Mouse (Mus musculus): ENCODE results near the gene Plppr1.
"Not testable (repeated sequence)": the region's sequence is repeated elsewhere in the genome, so short reads cannot be mapped to it uniquely, and the experiment has no call there.

Gene Plppr1

DNA sequence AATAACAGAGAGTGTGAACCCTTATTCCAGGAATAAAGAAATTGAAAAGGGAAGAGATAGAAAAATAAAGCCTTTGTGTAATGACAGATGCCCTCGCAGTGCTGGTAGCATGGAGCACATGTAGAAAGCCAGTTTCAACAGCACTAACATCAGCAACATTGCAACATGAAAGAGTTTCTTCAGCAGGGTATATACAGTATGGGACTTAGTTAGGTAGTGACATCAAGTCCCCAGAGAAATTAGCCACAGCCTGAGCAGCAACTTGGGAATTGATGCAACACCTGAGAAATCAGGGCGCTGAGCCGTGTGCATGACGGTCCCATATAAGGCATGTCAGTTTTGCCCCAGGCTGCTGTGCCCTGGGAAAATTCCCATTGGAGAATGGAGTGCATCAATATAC, 179.0 kb downstream of the Plppr1 start:
- no peak for DNase-seq

DNA sequence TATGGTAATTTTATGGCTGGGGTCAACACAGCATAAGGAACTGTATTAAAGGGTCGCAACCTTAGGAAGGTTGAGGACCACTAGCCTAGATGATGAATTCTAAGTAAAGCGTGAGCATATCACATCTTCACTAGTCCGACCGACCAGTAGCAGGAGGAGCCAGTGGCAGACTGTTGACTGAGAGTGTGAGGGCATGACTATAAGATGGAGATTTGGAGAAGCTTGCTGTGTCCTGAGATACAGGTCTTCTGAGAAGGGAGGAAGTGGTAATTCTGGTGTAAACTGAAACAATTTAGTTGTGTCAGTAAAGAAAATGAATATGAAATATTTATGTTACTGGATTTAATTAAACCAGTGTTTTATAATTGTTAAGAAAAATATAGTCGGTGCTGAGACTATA, 180.4 kb downstream of the Plppr1 start:
- no peak for DNase-seq

DNA sequence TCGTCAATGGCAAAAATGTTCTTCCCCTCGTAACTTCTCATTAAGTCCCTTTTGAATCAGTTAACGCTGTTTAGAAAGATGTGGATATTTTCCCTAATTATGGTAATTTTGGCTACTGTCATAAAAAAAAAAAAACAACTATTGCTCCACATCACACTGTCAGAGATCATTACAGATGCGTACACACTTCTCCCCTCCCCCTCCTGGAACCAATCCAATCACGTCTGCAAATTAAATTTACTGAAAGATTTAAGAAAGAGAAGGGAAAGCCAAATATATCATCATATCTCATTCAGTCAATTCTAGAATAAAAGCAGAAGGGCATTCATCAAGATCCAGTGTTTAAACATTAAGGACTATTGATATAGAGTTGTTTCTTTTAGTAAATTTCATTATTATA, 185.7 kb downstream of the Plppr1 start:
- DNase-seq, result no peak

DNA sequence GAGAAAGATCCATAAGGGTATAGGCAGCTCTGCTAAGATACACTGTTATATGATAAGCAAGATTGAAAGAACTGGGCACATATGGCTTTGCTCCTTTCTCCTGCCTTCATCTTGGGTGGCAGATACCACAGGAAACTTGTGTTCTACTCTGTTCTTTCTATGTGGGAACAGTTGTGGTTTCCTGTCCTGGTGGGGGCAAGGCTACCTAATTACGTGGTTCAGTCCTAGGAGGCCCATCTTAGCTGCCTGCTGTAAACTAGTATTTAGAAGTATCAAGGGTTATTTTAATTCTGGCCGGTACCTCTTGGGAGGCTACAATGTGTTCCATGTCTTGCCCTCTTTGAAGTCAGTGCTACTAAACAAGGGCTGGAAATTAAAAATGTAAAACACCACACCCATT, 186.2 kb downstream of the Plppr1 start:
- DNase-seq, result no peak

DNA sequence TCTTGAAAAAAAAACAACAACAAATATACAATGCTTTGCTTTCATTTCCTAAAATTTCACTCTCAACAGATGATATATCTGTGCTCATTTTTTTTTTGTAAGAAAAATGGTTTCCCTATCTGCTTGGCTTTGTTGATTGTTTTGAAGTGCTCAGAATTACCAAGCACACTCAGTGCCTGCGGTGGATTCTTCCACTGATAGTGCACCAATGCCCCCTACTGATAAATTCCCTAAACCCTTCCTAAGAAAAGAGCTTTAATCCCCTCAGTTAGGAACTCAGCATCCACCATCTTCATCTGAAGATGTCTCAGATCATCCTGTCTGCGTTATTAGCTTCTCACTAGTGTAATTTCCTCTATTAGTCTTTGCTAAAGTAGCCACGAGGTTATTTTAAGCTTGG, 192.2 kb downstream of the Plppr1 start:
- no peak for DNase-seq

DNA sequence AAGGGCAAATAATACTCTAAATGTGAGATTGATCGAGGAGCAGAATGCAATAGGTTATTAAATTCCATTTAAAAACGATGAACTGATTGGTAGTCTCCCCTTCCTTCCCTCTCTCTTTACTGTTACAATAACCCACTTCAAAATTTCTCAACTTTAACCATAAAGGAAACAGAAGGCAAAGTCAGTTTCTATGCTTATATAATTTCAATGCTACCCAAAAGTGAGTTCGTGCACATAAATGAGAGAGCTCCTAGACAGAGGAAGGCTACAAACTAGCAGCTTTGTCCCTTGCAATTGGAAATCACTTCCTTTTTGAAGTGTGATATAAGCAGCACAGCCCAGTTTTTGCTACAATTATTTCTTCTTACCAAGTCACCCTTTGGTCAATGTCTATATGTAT, 193.1 kb downstream of the Plppr1 start:
- no peak for DNase-seq

DNA sequence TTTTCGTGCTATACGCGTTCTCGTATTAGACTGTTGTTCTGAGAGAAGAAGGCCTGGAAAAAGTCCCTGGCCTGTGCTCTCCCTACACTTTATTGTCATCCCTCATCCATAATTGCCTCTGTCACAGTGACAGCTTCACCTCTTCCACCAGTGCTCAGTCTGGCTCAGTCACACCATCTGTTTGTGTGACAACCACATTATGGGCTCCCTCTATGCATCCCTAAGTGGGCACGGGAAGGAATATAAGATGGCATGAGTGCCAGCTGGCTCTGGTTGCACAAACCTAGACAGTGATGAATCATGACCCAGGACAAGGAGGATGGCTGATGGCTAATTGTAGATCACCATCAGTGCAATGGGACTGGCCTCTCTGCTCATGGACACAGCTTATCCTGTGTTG, 219.4 kb downstream of the Plppr1 start:
- no peak for DNase-seq

DNA sequence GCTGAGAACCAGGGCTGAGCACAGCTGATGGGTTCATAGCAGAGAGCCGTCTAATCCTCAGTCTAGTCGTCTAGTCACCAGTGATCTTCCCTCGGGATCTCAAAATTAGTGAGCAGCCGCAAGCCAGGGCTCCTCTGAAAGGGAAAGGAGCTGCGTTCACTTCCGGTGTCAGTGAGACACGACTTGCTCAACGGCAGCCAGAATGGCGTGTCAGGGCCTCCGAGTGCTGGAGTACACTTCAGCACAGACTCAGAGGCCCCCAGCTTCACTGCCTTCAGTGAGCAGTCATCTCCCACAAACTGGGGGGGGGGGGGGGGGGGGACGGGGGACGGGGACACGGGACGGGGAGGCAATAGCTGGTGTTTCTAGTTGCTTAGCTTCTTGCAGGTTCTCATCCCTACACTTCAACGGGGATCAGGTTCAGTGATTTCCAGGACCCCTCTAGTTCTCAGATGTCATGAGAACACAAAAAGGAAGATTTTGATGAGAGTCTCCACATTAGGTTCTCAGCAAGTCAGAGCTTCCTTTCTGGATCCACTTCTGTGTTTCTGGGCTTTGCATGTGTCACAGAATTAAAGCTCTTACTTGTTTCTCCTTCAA, 225.7 kb downstream of the Plppr1 start:
- no peak for DNase-seq

DNA sequence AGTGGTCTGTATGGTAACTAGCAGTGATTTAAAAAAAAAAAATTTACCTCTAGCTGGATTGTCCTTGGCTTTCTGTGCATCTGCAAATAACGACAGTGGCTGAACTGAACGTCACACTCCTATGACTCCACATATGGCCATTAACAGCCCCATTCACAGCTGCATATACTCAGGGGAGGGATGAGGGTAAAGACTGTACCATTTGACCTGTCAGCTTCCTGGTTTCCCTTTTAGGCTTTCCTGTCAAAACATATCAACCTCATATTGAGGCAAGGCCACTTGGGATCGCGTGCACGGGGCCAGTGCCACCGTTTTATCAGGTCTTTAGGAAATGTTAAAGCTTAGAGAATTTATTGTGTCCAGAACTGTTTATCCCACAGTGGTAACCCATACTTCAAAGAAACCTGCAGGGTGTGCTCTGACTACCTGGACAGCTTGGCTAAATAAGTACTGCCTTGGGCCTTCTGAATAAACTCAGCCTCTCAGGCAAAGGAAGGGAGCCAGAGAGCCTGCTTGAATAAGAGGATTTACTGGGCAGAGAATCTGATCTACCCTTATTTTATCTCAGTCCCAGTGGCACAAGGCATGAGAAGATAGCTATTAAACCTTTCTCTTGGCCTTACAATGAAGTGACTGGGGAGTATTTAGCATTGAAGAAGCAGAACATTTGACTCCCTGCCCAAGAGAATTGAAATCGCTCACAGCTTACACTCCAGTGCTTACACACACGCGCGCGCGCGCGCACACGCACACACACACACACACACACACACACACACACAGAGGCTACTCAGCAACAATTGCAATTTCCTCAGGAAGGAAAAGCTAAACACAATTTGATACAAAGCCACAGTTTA, 226.5 kb downstream of the Plppr1 start:
- no peak for DNase-seq

DNA sequence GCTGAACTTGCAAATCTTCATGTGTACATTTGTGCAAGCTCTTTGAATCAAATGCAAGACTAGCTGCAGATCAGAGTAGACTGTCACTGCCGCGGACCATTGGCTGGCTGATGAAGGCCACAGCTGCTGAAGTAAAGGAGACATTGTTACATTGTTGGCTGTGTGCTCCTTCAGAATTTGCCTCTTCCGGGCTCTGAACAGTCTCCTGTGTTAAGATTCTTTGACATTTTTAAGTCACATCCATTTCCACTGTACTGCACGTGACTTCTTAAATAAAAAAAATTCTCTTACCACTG, 227.1 kb downstream of the Plppr1 start:
- no peak for DNase-seq

DNA sequence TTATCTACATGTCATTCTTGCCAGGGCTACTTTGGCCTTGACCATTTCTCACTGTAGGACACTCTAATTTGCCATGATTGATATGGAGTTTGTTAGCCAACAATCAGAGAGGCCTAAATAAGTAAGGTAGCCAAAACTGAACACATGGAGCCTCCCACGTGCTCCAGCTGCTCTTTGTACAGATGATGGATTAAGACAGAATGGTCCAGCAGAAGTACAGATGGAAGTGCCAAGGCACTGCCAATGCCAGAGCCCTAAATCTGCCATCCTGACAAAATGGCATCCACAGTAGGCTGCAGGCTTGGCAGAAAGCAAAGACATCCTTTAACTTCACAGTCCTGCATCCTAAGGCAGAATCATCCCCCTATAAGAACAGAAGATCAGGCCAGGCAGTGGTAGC, 237.4 kb downstream of the Plppr1 start:
- no peak for DNase-seq

DNA sequence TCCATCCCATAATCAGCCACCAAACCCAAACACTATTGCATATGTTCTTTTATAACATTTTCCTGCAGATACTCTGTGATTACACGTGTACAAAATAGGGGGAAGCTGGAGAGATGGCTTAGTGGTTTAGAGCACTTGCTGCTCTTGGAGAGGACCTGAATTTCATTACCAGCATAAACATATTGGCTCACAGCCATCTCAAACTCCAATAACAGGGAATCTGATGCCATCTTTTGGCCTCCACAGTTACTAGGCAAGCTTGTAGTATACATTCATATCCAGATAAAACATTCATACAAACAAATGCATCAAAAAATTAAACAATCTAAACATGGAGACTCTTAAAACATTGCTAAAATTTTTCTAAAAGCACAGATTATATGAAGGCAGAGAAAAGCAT, 240.5 kb downstream of the Plppr1 start:
- DNase-seq, result no peak

DNA sequence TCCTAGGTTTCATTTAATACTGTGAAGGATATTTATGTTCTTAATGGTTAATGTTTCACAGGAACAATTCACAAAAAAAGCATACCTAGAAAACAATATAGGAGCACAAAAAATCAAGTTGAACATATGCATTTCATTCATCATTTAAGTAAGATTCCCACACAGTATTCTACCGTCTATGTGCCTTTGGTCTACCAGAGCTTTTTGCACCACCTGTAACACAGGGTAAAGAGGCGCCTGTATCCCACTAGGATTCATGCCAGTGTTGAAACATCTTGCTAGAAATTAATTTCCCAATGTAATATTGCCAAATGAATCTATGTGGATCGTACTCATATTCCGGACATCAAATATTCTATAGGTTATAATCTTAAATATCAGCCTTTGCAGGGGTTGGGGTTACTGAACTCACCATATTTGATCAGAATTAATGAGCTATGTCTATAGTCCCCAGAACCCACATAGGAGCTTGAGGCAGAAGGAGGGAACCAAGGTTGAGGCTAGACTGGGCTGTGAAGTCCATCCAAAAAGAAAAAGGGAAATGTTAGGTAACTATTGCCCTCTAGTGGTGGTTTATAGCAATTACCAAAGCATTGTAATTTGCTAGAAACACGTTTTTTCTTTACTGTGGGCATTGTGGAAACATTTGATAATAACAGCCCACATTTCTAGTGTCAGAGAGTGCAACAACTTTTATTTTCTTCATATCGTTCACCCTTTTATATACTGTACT, 263.0 kb downstream of the Plppr1 start:
- DNase-seq, result no peak

DNA sequence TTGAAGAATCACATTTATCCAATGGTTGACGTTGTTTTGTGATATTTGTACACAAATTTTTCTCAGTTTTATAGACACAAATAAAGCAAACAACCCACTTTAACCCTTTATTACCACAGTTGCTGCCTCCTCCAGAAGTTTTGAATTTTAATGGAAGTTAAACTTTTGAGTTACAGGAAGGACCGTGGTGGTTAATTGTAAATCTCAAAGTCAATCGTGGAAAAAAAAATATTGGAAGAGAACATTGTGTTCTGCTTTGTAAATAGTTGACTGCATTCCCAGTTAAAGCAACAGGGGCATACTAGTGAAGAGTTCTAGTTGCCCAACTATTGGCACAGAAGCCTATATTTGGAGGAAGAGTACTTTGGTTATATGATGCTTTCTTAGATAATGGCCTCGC, 278.9 kb downstream of the Plppr1 start:
- not testable (repeated sequence) for DNase-seq

DNA sequence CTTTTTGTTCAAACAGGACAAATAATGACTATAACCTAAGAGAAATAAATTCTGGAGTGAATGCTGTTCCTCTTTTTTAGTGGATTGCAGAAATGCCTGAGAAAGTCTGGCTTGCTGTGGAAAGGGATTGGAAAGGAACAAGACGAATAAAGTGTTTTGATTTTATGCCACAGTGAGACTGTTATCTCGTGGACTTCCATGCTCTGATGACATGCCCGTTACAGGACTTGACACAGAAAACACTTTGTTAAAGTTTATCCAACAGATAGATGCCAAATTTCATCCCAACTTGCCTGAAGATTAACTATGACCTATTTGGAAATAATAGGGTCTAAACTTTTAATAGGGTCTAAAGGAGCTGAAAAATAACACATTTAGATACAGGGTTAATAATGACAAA, 281.0 kb downstream of the Plppr1 start:
- DNase-seq, result not testable (repeated sequence)

DNA sequence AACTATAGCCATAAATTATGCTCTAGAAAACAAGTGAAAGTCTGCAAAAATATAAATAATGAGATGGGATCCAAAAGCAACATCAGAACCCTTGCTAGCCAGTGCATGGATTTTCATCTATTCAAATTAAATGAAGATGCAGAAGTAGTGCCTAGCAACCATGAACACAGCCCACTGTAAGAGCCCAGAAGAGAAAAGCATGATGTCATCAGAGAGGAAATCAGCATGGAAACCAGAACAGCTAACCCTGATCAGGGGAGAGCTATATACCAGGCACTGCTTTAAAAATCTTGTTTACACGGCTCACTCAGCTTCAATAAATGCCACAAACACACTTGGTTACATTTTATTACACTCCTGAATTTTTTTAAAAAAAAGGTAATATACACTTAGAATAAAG, 288.9 kb downstream of the Plppr1 start:
- DNase-seq, result not testable (repeated sequence)

DNA sequence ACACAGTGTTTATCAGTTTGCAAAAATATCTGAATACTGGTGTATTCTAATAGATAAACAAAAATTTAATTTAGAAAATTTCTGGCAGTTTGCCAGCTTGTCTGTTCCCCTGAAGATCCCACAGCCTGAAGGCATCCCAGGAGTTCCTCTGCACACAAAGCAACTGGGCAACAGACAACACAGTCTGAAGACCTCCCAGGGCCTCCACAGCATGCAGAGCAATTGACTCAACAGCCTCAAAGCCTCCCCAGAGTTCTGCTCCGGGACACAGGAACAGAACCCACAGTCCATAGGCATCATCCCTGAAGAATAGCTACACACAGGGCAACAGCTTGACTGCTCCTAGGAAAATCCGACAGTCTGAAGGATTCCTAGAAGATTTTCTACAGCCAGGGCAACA, 289.6 kb downstream of the Plppr1 start:
- no peak for DNase-seq

DNA sequence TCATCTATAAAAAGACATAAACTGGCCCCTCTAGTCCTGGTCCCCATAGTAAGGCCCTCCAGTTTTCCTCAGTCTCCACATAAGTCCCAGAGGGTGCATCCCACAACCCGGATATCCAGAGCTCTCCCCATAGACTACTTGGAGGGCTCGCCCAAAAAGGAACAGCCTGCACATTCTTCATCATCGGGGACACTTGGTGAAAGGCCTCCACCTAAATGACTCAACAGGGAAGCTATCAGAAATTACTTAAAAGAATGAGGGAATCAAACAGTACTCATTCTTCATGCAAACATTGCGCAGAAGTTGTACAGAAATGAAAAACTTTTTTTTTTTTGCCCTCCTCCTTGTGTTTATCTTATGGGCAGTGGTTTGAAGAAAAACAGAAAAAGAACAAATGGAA, 291.4 kb downstream of the Plppr1 start:
- DNase-seq, result no peak

DNA sequence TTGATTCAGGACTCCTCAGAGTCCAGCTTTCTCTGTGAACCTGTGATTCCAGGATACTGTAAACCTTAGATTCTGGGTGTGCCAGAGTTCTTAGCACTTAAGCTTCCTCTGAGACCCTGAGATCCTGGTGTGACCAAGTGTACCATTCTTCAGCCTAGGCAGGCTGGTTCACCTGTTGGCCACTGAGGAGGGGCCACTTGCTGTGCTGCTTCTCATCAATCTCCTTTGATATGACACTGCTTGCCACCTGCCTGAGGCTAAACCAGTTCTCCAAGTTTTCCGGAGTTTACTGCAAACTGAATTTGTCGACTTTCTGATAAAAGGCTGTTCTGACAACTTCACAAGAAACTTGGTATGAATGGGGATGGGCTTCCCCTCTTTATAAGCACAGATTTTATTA, 298.0 kb downstream of the Plppr1 start:
- DNase-seq, result no peak

DNA sequence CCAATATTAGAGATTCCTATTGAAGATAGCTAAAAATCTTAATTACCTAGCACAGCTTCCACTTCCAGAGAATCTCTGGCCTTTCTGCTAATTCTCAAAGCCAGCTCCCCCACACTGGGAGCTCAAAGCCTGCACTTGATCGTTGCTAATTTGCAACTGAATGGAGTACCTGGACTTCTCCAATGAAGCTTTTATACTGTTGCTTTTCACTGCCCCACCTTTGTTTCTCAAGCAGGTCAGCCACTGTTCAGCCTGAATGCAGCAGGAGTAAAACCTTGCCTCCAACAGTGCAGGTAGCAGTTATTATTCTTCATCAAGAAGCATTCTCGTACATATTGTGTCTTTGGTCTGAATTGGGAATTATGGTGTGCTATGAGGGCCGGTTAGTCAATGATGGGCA, 309.0 kb downstream of the Plppr1 start:
- not testable (repeated sequence) for DNase-seq

DNA sequence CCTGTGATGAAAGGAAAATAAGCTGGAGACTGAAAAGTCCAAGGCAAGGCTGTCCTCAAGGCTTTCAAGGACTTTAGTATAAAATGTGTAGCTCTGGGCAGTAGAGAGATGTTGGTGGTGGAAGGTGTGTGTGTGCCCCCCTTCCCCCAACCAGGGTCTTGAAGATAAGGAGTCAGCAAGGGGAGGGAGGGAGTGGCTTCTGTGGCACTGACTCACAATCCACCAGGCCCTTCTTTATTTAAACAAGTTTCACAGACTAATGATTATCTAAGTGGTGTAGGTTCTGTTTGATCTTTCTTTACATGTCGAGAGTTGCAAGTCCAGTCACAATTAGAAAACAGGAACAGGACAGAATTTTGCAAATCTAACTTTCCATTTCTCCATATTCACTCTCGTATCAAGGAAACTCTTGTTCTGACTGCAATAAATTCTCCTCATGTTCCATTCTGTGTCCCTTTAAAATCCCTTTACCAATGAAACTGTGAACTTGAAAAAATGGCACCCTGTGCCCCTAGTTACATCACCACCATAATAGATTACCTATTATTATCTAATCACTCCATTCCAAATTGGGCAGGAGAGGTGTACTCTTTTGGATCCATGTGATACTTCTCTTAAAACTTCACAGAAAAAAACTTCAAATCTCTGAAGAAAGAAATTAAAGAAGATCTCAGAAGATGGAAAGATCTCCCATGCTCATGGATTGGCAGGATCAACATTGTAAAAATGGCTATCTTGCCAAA, 324.7 kb downstream of the Plppr1 start:
- not testable (repeated sequence) for DNase-seq

DNA sequence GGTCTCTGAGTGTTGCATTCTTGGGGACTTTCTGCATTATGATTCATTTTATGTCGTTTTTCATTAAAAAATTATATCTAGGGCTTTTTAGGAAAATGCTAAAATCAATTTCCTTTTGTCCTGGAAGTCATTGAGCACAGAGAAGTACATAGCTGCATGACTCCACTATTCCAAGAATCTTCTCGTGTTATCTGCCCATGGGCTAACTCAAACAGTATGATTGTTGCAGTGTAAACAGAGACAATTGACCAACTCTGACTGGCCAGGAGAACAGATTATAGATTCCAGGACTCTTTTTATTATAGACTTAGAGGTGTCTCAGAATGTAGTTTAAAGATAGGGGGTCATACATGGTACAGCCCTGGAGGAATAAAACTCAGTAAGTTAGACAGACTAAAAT, 327.8 kb downstream of the Plppr1 start:
- no peak for DNase-seq
